Mouse (Mus musculus) frontal cortex, adult 2 months (tissue): ENCODE results near the gene Map4k4. TPM values are rescaled to one million over a fixed set of nuclear protein-coding genes. Genes with fewer than 3 reads are reported as not detected.

Experiments
- DNase-seq, 2 experiments: peaks; one replicate each; pipeline ENCODE4 v3.0.0; 2022; ENCODE audit warnings: low spot score in 1 of 2; ENCODE audit errors: extremely low spot score in 1 of 2
- polyA plus RNA-seq: library from polyadenylated mRNA; depleted of rRNA; stranded (reverse); fragments of >200 nt; gene quantifications from 2 replicates; pipeline ENCODE4 v1.2.3, GENCODE M21; 2012

Gene Map4k4
- polyA plus RNA-seq, 1 experiment: 133 TPM

DNA sequence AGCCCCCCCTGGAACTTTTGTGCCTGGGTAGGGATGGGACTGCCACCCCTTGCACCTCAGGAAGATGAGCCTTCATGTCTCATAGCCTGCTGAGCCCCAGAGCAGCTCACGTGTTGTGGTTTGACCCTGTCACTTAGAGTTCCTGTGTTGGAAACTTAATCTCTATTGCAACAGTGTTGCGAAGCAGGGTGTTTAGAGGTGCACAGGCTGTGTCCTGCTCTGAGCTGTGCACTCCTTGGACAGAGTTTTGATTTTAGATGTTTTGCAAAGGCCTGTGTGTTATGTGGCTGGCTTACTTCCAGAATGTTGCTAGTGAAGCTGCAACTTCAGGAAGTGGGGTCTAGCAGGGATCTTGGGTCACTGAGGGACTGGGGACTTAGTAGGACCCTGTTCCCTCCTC is 4.1 kb upstream of the Map4k4 start:
- no peak for DNase-seq

DNA sequence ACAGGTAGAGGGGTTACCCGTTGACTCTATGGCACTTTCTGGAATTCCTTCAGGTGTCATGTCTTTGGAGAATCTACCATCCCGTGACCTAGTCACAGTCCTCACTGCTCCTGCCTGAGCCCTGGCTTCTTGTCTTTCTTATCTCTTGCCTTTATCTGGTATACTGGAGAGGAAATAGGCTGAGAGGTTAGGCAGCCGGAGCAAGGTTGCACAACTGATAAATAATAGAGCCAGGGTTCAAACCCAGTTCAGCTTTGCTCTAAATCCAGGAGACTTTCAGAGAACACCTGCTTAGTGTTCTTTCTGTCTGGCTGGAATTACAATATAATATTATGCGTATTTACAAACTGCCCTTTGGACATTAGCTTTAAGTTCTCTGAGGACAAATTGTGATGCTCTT is 2.0 kb upstream of the Map4k4 start:
- DNase-seq: no peak

DNA sequence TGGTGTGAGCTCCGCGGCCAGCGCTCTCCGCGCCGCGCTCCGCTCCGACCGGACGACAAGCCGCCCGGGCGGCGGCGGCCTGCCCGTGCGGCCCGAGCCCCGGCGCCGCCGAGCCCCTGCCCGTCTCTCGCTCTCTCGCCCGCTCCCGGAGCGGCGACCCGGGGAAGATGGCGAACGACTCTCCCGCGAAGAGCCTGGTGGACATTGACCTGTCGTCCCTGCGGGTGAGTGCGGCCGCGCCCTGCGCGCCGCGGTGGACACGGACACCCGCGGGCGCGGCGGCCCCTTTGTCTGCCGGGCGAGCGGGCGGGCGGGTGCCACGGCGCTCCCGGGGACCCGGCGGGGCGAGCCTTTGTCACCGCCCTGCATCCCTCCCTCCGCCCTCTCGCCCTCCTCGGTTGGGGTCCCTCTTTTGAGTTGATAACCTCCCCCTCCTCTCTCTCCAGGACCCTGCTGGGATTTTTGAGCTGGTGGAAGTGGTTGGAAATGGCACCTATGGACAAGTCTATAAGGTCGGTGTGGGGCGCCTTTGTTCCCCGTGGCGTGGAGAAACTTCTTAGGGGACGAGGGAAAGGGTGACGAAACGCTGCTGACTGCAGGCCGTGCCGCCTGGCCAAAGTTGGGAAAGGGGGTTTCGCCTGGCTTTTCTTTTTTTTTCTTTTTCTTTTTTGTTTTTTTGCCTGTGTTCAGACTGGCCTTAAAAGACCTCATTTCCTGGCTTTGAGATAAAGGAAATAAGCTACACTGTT is 524 bp downstream of the Map4k4 start:
- peak in 1 of 2 experiments; percentile 40 for DNase-seq

DNA sequence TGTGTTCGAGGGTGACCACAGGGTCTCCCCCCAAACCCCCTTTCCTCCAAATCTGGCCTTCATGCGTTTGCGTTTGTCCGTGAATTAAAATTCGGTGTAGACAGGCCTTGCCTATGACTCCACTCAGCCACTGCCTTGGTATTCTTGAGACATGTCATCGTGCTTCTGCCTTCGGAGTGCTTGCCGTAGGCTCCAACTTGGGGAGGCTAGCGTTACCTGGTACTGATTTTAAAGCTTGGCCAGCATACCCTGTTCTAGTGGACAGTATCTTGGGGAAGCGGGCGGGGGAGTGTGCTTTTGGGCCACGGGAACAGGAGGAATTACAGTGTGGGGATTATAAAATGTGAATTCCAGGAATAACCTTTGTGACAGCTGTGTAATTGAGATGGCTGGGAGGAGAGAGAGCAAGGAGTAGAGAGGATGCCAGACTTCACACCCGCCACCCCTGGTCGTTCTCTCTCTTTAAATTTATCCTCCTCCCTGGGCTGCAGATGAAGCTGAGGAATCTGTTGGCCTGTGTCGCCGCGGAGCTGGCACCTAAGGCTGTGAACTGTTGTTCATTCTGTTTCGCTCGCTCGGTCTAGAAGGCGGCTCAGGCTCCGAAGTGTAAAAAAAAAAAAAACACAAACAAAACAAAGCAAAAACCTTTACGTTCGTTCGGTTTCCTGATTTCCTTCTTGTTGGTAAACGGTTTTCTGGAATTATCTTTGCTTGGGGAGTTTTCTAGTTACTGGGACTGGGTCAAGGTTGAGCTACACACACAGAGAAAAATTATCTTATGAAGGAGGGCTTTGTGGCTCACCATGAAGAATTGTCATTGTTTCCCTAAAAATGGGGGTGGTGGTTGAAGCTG is 1.4 kb downstream of the Map4k4 start:
- peak in 1 of 2 experiments; percentile 66 for DNase-seq

DNA sequence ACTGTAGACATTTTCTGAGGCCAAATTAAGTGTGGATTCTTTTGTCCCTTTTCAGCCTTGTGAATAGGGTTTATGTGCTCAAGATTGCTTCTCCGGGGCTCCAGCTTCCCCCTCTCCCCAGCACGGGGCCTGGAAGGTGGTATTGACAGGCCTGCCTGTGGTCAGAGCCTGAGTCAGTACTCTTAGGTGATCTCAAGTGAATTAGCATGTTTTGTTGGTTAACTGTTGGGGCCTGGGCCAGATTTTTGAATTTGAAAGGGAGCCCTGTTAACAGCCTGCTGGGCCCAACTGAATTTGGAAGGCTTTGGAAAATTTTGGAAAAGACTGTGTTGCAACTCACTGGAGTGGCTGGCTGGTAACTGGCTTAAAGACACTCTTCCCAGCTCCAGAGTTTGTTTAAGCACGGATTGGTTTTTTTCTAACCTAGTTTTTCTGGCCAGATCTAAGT is 2.0 kb downstream of the Map4k4 start:
- DNase-seq: peak in 1 of 2 experiments; percentile 58

DNA sequence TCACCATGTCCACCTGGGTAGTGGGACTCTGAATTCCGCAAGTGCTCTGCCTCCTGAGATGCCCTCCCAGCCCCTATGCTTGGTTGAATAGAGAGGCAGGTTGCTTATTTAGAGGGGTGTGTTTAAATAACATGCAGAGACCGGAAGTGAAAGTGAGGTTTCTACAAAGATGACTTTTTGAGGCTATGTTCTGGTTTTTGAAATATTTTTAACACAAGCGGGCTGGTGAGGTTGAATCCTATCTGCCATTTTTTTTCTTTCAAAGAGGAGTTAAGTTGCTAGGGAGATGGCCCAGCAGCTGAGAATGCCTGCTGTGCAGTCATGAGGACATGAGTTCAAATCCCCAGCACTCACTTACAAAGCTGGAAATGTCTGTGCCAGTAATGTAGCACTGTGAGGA is 4.0 kb downstream of the Map4k4 start:
- no peak for DNase-seq

DNA sequence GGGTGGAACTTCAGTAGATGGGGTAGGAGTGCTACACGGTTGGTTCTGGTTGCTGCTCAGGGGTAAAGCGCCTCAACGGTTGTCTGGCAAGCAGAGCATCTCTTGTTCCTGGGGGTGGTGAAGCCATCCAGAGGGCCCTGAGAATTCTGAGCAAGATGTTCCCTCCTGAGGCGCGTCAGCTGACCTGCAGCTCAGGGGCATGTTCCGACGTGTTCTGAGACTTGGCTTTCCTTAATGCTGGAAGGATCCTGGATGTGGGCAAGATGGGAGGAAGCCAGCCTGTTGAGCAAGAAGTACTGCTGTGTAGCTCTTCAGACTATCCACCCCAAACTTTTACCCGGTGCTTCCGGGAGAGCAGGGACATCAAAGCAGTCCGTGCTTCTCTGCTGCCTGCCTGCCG is 6.2 kb downstream of the Map4k4 start:
- no peak for DNase-seq

DNA sequence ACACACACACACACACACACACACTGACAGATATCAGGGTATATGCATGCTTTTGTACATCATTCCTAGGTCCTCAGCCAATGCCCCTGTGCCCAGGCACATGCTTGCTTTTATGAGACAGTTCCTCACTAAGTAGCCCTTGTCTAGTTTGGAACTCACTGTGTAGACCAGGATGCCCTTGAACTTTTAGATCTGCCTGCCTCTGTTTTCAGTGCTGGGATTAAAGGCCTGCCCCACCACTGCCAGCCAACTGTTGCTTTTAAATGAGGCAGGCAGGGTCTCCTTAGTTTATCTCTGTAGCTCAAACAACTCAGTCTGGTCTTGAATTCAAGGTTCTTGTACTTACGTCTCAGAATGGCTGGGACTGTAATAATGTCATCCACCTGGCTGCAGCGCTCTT is 8.3 kb downstream of the Map4k4 start:
- DNase-seq: no peak

DNA sequence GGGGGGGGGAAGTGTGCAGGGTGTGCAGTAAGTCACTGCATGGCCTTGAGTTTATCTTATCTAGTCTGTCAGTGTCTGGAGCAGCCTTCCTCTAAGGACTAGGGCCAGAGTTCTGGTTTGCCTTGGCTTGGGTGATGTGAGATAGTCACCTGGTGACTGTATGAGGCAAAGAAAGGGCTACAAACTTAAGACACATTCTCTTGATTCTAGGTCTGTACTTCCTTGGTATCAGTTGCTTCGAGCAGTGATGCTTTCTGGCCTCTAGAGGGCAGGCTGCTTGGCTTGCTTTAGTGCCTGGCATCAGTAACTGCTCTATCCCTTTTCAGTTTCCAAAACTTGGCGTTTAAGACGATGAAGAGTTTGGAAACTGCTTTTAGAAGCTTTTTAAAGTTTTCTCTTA is 10.7 kb downstream of the Map4k4 start:
- peak in 1 of 2 experiments; percentile 70 for DNase-seq

DNA sequence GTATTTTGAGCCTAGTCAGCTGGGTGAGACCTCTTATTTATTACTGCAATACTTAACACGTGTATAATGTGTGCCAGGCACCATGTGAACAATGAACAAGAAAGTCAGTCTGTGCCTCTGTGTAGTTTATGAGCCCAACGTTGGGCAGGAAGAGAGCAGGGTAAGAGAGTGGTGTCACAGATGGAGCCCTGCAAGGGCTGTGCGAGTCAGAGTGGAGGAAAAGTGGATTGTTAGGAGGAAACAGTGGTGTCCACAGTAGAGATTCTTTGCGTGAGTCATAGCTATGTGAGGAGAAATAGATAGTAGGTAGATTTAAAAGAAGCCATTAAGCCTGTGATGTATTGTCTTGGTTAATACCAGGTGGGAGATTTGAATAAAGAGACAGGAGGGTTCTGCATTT is 12.5 kb downstream of the Map4k4 start:
- DNase-seq: no peak

DNA sequence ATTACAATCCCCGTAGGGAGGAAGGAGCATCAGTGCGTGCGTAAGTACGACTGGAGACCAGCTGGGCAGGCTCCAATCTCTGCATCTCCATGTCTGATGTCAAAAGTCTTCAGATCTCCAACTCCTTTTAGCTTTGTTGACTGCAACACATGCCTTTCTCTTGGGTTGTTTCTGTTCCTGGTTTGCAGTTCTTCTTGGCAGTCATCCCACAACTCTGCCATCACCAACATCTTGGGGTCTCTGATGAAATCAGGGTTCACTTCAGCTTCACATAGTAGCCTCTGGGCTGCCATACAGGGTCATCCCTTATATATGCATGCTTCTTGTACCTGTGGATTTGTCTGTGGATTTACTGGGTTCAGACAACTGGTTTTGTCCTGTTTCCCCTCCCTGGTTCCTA is 15.4 kb downstream of the Map4k4 start:
- no peak for DNase-seq

DNA sequence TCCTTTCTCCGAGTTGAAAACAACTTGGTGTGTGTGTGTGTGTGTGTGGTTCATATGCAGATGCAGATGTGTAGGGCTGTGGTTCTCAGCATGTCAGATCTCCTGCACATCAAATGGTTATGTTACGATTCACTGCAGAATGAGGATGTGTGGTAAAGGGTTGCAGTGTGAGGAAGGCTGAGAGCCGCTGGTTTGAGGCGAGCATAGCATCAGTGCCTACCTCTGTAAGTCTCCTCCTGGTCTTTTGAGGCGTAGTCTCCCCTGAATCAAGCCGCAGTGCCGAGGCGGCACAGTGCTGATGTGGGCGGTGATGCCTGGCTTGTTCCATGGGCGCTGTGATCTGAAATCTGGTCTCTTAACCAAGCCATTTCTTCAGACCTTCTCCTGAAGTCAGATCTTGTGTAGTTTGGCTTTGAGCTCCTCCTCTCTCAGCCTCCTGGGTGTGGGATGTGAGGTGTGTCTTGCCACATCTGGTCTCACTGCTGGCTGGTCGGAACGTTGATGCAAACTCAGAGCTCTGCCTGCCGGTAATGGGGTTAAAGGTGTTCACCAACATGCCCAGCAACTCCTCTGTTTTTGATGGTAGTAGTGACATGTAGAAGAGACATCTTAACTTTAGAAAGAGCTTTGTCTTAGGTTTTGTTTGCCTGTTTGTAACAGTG is 17.3 kb downstream of the Map4k4 start:
- DNase-seq: no peak

DNA sequence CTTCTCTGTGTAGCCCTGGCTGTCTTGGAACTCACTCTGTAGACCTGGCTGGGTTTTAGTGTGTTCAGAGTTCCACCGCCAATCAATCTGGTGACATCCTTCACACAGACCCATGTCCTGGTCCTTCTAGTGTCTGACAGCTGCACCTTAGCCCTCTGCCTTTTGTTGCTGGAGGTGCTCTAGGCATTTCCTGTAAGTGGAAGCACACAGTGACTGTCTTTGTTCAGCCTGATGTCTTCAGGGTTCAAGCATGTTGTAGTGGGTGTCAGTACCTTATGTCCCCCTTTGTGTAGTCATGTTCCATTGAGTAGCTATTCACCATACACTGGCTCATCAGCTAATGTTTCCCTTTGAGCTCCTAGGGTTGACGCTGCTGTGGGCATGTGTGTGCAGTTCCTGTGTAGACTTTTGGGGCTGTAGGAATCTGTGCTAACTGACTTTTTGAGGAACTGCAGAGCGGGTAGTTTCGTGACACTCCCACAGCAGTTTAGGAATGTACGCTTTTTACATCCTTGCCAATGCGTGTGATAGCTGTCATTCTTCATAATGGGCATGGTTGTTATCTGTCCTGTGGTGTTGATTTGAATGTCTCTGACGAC is 17.9 kb downstream of the Map4k4 start:
- DNase-seq: no peak

DNA sequence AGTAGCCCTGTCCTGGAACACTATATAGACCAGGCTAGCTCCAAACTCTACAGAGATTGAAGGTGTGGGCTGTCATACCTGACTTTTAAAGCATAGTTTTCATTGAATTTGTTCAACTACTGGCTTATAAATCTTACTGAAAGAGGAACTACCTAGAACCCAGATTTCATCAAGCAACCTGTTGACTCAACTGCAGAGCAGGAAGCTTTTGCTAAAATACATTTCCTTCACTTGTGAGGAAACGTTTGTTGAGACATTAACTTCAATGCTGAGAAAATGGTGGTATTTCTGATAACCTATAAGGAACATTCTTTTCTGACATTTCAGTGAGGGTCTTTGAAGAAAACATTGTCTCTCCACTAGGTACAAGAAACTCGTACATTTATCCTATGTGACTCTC is 19.9 kb downstream of the Map4k4 start:
- DNase-seq: no peak

DNA sequence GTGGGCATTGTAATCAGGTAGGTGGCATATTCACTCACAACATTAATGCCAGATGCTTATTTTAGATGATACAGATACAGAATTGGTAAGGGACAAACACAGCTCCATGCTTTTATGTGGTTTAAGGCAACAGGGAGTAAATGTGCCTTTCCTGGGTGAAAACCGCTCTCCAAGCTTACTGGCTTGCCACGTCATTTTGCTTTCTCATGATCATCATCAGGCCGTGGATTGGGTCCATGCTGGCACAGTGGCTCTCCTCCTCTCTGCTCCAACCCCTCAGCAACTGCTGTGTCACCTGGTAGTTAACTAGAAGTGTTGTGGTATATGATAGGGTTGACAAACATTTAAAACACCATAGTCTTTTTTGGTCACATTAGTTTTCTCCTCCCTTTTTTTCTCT is 21.3 kb downstream of the Map4k4 start:
- no peak for DNase-seq

DNA sequence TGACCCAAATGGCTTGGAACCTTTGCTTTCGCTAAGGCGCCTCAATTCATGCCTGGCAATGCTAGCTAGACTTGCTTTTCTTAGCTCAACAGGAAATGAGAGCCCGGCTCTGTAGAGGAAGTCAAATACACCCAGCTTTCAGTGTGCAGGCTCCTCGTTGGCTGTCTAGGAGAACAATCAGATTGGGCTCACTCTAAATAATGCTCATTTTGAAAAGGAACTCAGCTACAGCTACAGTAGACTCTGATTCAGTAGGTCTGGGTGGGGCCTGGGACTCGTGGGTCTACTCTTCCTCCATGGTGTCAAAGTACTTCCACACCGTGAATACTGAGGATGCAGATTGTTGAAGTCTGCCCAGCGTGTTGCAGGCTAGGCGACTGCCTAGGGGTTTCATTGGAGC is 22.0 kb downstream of the Map4k4 start:
- DNase-seq: no peak

DNA sequence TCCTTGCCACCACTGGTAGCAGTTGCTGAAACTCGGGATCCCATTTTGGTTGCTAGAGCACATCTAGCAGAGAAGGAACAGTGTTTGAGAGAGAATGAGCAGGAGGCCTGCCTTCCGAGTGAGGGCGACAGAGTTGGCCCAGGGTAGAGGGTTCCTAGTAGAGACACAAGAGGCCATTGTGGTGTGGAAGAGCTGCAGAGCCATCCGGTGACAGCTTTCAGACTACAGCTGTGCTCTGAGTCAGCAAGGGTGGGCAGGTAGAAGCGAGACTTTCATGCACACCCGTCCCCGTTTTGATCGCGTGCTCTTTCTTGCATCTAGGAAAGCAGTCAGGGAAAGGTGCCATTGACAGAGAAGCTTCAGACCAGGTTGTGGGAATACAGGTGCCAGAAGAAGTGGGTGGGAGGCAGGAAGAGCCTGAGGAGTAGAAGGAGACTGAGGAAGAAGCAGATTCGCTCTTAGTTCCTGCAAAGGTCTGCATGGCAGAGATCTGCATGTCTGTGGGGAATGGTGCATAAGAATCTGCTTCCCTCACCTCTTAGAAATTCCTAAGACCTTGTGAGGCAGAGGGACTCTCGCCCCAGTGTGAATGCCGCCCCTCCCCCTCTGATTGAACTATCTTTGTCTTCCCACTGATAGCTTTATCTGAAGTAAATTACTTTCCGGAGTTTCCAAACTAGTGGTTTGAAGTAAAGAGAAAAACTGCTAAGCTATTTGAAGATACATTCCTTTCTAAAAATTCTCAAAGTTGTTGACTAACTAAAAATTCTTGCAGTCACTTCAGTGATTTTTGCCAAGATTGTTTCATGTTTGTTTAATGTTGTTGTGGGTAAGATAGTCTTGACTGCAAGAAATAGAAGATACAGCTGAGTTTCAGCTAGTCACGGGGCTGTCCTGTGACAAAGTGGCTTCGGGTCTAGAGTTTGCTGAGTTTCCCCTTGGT is 23.0 kb downstream of the Map4k4 start:
- DNase-seq: peak in 1 of 2 experiments; percentile 61

DNA sequence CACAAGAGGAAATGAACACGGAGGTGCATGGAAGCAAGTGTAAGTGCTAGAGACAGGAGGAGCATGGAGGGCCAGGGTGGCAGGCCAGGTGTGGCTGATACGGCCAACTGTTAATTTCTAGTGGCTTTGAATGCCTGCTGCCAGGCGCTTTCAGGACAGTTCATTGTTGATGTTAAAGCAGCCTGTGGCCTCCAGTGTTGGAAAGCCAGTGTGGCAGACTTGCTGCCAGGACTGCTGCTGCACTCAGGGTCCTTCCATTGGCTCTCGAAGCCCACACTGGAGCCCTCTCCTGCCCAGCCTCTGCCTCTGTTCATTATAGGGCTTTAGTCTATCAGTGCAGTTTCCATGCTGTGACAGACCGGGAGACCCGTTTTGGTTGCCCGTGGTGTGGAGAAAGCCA is 30.3 kb downstream of the Map4k4 start:
- no peak for DNase-seq

DNA sequence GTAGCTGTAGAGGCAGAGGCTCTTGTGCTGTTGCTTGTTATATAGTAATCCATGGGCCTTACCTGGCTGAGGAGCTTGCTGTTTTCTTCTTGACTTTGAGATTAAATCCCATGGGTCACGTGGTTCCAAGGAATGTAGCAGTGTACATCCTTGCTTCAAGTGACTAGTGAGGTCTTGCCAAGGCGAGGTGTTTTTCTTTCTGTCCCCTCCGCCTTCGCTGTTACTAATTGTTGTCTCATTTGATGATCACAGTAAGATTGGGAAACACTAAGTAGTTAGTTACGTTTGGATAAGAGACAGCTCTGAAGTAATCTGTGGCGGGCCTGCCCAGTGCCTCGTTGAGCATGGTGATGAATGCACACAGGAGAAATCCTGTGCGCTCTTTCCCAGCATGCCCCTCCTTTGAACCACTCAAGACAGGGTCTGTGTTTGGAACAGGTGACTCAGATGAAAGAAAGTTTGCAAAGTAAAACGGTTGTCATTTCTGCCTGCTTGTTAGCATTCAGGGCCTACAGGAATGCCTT is 31.6 kb downstream of the Map4k4 start:
- no peak for DNase-seq

DNA sequence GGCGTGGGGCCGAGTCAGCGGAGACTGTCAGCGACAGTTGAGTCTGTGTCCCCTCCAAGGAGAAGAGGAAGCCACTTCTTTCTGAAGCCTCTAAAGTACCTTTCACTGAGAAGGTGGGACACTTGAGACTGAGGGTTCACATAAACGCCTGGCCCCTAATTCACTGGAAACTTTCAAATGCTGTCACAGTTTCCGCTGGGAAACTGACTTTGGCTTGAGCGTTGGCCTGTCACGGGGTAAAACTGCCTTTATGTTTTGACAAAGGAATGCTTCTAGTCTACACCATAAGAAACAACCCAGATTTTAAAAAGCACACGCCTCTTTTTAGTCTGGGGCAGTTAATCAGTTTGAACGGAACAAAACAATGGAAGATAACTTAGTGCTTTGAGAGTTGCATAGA is 32.2 kb downstream of the Map4k4 start:
- DNase-seq: no peak
